Mouse (Mus musculus): ENCODE data around the gene Dab1.

- TF ChIP-seq POLR2A (IDR thresholded peaks at IDR 0.05; ENCODE audit: borderline replicate concordance, insufficient read depth, low read length) = no peak
- TF ChIP-seq CTCF (IDR thresholded peaks at IDR 0.05; ENCODE audit: borderline replicate concordance, insufficient read depth, low read depth, low read length) = no peak
These were observed 1110.0 kb downstream of the Dab1 start for GRCm38 (mm10) chr4:104729185-104729584.
